Mouse (Mus musculus) cortical plate, adult 2 months (tissue): ENCODE results near the gene Arl15. TPM values are rescaled to one million over a fixed set of nuclear protein-coding genes. Genes with fewer than 3 reads are reported as not detected.

Experiments used
- H3K27ac ChIP-seq: fragments of 200-500 bp; 2 replicates; pipeline ENCODE4 v1.5.1; 2012; ENCODE audit warnings: low read length, control low read depth, inconsistent platforms; ENCODE audit not compliant: insufficient read depth
- H3K4me1 ChIP-seq: fragments of 200-500 bp; 2 replicates; pipeline ENCODE4 v1.6.1; 2011; ENCODE audit warnings: low read length; ENCODE audit not compliant: control insufficient read depth, insufficient read depth
- H3K4me3 ChIP-seq: fragments of 200-500 bp; 2 replicates; pipeline ENCODE4 v1.5.1; 2011; ENCODE audit warnings: mild to moderate bottlenecking, low read length, control low read depth; ENCODE audit not compliant: insufficient read depth
- CTCF ChIP-seq: fragments of 200-500 bp; IDR thresholded peaks from 2 replicates; pipeline ENCODE4 v1.5.1; 2011; ENCODE audit warnings: mild to moderate bottlenecking, control low read depth, low read length; ENCODE audit not compliant: insufficient read depth; ENCODE audit errors: extremely low read depth
- POLR2A ChIP-seq: fragments of 200-500 bp; IDR thresholded peaks from 2 replicates; pipeline ENCODE4 v1.6.1; 2011; ENCODE audit warnings: mild to moderate bottlenecking, low read length, control low read depth; ENCODE audit not compliant: insufficient read depth; ENCODE audit errors: extremely low read depth
- polyA plus RNA-seq: library from polyadenylated mRNA; depleted of rRNA; stranded (reverse); fragments of >200 nt; gene quantifications from 2 replicates; pipeline ENCODE4 v1.2.3, GENCODE M21; 2012

Arl15 gene
- polyA plus RNA-seq, 1 experiment: 14.8 TPM

GRCm38 (mm10) chr13:113865378-113865777 lies 71.1 kb downstream of the Arl15 start:
- Histone ChIP-seq H3K4me1 (no peaks in the 10 kb centered on the region; the same call in 1 of the 2 replicates), H3K4me3 (no peak overlapping the region), H3K27ac (no peak overlapping the region)
- TF ChIP-seq CTCF (no peak), POLR2A (no peak)

- TF ChIP-seq POLR2A (no peak), CTCF (peak; percentile 88)
- Histone ChIP-seq H3K27ac (no peak overlapping the region), H3K4me3 (no peak overlapping the region), H3K4me1 (no peaks in the 10 kb centered on the region; the same call in 1 of the 2 replicates)
Measured at GRCm38 (mm10) chr13:113865806-113866205, 71.5 kb downstream of the Arl15 start.

DNA sequence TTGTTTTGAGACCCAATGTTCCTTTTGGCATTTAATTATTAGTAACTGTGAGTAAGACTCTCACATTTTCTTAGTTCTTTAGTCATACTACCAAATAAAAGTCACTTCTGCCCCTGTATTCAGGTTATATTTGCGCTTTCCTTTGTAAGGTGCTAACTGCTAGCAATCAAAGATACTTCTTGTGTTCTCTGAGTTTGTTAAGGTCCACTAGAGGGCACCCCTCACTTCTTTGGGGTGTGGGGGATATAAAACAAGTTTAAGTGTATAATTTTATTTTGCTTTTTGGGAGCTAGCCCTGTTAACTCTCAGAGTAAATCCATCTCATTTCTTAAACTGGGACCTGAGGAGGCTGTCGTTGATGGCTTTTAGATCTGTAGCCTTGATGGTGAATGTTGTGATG lies 73.4 kb downstream of the Arl15 start:
- H3K4me3 ChIP-seq: no peak overlapping the region
- no peak for TF ChIP-seq POLR2A
- TF ChIP-seq CTCF: no peak
- no peak overlapping the region for H3K27ac ChIP-seq
- no peaks in the 10 kb centered on the region for H3K4me1 ChIP-seq

- Histone ChIP-seq H3K4me1 (no peaks in the 10 kb centered on the region), H3K4me3 (no peak overlapping the region), H3K27ac (no peak overlapping the region)
- TF ChIP-seq CTCF: peak; percentile 74
- no peak for TF ChIP-seq POLR2A
Measured at GRCm38 (mm10) chr13:113869212-113870205, 75.2 kb downstream of the Arl15 start.

DNA sequence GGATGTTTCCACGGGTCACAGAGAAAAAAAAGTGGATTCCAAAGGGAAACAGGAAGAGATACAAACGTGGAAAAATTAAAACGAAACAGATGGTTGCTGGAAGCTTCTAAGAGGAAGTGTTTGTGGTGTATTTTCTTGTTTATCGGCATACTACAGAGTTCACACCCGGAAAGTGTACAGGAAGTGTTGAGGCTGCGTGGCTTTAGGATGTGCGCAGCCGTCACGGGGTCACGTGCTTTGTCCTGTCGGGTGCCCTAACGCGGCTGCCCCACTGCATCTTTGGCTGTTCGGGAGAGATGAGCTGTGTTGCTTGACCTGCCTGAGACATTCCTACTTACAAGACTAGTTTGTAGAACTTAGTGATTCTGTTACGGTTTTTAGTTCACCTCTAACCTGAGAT lies 76.1 kb downstream of the Arl15 start:
- TF ChIP-seq POLR2A (no peak), CTCF (no peak)
- H3K4me3 ChIP-seq: no peak overlapping the region
- H3K27ac ChIP-seq: no peak overlapping the region
- no peaks in the 10 kb centered on the region for H3K4me1 ChIP-seq

DNA sequence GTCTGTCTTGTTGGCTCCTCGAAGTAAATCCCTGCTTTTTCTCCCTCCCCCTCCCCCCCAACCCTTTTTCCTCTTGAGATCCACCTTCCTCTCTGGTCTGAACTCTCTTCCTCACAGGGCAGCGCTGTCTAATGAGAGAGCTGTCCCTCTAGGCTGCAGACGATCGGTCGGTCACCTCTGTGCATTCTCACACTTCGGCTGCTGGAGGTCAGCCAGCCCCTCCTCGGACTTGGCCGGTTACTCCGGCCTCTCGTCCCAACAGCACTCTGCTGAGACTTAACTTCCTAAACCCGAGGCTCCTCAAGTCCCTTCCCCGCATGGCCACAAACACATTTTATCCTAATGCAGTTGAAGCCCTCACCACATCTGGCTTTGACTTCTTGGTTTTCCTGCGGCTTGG lies 77.5 kb downstream of the Arl15 start:
- H3K4me1 ChIP-seq: no peaks in the 10 kb centered on the region
- TF ChIP-seq CTCF (no peak), POLR2A (no peak)

GRCm38 (mm10) chr13:113875724-113876123 lies 81.4 kb downstream of the Arl15 start:
- Histone ChIP-seq H3K4me3 (no peak overlapping the region), H3K4me1 (no peaks in the 10 kb centered on the region), H3K27ac (no peak overlapping the region)
- TF ChIP-seq POLR2A (no peak), CTCF (no peak)

More for the DNA sequence above, 77.5 kb downstream of the Arl15 start:
- Histone ChIP-seq H3K27ac (no peak overlapping the region), H3K4me3 (no peak overlapping the region)

- H3K4me3 ChIP-seq: no peak overlapping the region
- TF ChIP-seq CTCF (peak; percentile 98), POLR2A (no peak)
- H3K4me1 ChIP-seq: no peaks in the 10 kb centered on the region
Measured at GRCm38 (mm10) chr13:113877420-113877819, 83.1 kb downstream of the Arl15 start.

DNA sequence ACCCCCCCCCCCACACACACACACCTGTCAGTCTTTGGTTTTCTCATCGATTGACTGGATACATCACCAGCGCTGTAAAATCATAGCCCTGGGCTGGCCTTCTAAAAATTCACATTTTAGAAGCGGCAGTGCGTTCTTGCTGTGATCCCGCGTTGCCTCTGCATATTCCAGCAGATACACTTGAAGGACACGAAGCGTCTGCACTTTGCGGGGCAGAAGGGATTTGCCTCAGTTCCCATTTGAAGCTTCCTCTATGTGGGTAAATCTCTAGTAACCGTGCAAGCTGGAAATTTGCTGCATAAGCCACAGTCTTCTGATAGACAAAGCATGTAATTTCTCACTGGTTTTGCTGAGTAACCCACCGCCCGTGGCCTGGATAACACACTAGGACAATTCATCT lies 84.3 kb downstream of the Arl15 start:
- Histone ChIP-seq H3K4me3 (no peak overlapping the region), H3K4me1 (no peaks in the 10 kb centered on the region), H3K27ac (no peak overlapping the region)
- TF ChIP-seq POLR2A (no peak), CTCF (no peak)

More at GRCm38 (mm10) chr13:113877420-113877819, 83.1 kb downstream of the Arl15 start:
- no peak overlapping the region for H3K27ac ChIP-seq

DNA sequence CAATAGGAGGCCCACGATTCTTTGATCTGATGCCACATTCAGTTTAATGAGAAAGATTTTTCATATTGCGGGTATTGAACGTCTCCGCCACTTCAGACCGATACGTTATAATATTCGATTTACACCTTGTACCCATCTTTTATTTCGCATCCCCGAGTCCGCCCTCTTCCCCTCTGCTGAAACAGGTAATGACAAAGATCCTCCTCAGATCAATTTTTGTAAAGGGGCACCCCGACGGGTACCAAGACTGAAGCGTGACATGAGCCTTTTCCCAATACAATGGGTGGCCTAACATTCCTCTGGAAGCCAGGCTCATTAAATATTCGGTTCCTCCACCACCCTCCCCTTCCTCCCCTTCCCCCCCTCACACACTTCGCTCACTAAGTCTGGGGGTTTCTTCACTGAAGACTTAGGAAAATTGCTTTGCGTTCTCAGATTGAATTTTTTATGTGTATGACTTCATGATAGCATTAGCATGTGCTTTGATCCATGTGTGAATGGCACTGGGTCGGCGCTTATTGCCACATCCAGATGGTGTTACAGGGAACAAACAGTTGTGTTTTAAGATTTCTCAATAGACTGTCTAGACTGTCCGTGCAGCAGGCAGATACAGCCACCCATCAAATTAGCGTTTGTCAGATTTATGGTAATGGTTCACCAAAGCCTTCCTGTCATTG lies 85.5 kb downstream of the Arl15 start:
- Histone ChIP-seq H3K4me3 (no peak overlapping the region), H3K4me1 (no peaks in the 10 kb centered on the region), H3K27ac (no peak overlapping the region)
- TF ChIP-seq CTCF: no peak
- TF ChIP-seq POLR2A: no peak

DNA sequence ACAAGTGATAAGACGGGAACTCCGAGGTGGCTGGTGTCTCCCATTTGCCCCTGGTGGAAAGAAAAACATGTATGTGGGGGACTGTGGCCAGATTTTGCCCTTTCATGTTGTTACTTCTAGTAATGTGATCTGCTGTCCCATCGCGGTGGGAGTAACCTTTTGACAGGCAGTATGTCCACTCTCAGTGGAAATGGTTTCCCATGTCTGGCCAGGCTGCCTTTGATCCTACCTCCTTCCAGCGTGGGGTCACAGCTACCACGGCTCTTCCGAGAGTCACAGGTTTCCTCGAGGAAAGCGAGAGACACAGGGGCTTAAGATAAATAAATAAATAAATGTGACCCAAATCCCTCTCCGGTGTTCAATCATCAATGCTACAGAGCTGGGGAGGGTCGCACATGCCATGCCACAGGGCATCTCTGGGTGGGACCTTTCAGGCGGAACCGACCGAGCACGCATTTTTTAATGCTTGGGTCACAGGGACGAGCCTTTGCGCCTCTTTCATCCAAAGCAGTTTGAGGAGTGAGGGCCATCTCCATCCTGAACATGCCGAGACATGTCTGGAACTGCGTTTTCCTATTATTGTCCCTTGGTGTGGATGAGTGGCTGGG lies 86.4 kb downstream of the Arl15 start:
- TF ChIP-seq POLR2A (no peak), CTCF (no peak)
- no peak overlapping the region for H3K27ac ChIP-seq
- no peak overlapping the region for H3K4me3 ChIP-seq
- no peaks in the 10 kb centered on the region for H3K4me1 ChIP-seq
